Mouse (Mus musculus) liver, embryonic 14.5 days (tissue): Measurements from ENCODE around the gene Otc.

Experiments
- CTCF ChIP-seq: IDR thresholded peaks from 2 replicates; pipeline ENCODE4 v1.5.1; 2016; ENCODE audit warnings: antibody characterized with exemption, low read depth, control low read depth
- EP300 ChIP-seq: IDR thresholded peaks from 2 replicates; pipeline ENCODE4 v1.6.1; 2016; ENCODE audit warnings: antibody characterized with exemption, low read depth

- TF ChIP-seq CTCF (no peak), EP300 (no peak)
These were observed 748 bp upstream of the Otc start for GRCm38 (mm10) chrX:10251357-10251756.
